Mouse (Mus musculus) stomach, embryonic 16.5 days (tissue): ENCODE results near the gene Ube2g2. TPM values are rescaled to one million over a fixed set of nuclear protein-coding genes. Genes with fewer than 3 reads are reported as not detected.

Experiments used
- ATAC-seq: fragments of 200-750 bp; cut with Nextera tagmentation; 2 replicates; pipeline ENCODE4 v1.8.0; 2017; ENCODE audit warnings: moderate number of reproducible peaks, moderate TSS enrichment; ENCODE audit not compliant: insufficient read depth, low FRiP score
- H3K27ac ChIP-seq: fragments of 300-500 bp; sonication (generic); 2 replicates; pipeline ENCODE4 v1.5.1; 2014; ENCODE audit warnings: low read length
- H3K27me3 ChIP-seq: fragments of 300-500 bp; sonication (generic); 2 replicates; pipeline ENCODE4 v1.6.1; 2014; ENCODE audit warnings: low read length, control low read depth, mixed read lengths; ENCODE audit not compliant: control insufficient read depth, insufficient read depth
- H3K36me3 ChIP-seq: fragments of 300-500 bp; sonication (generic); 2 replicates; pipeline ENCODE4 v1.6.1; 2014; ENCODE audit warnings: low read length; ENCODE audit not compliant: control insufficient read depth, insufficient read depth
- H3K4me1 ChIP-seq: fragments of 300-500 bp; sonication (generic); 2 replicates; pipeline ENCODE4 v1.6.1; 2014; ENCODE audit warnings: low read length, control low read depth, mixed read lengths; ENCODE audit not compliant: control insufficient read depth, insufficient read depth
- H3K4me2 ChIP-seq: fragments of 300-500 bp; sonication (generic); 2 replicates; pipeline ENCODE4 v1.6.1; 2014; ENCODE audit warnings: low read depth, low read length, mixed read lengths
- H3K4me3 ChIP-seq: fragments of 300-500 bp; sonication (generic); replicated peaks from 2 replicates; pipeline ENCODE4 v1.5.1; 2014; ENCODE audit warnings: mild to moderate bottlenecking, low read length
- H3K9ac ChIP-seq: fragments of 300-500 bp; sonication (generic); 2 replicates; pipeline ENCODE4 v1.6.1; 2014; ENCODE audit warnings: low read length
- H3K9me3 ChIP-seq: fragments of 300-500 bp; sonication (generic); replicated peaks from 2 replicates; pipeline ENCODE4 v1.6.1; 2016; ENCODE audit warnings: low read length, control low read depth; ENCODE audit not compliant: control insufficient read depth
- WGBS: fragments of 180-500 bp; shearing (Covaris S2); extraction: QIAGEN DNeasy Blood & Tissue Kit; methylation state at CpG from one replicate; pipeline ENCODE4 v1.1.7; 2014; 5-methylcytosine and 5-hydroxymethylcytosine counted together
- polyA plus RNA-seq: library from polyadenylated mRNA; unstranded; fragments of >200 nt; fragmentation: Nextera tagmentation; extraction: Ambion mirVana; gene quantifications from 2 replicates; pipeline ENCODE4 v1.2.1, GENCODE M21; 2015

Ube2g2 gene
- polyA plus RNA-seq, 1 experiment from 2014 or later: 78.0 TPM

DNA sequence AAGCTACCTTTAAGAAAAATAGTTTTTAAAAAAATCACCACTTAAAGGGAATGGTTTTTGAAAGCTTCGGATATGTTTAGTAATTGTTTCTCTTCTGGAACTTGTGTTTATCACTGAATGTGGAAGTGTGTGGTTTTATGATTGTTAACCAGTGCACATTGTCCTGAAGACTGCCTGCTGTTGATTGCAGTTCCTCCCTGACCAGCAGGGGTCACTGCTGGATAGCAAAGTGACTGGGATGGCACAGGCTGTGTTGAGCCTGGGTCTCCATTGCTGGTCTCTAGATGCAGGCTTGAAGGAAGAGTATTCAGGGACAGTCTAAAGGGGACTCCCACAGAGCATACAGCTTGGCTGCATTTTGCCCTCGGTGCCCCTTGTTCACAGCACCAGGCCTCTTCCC lies 5.4 kb downstream of the Ube2g2 start:
- H3K36me3 ChIP-seq: peaks cover 4% of the 10 kb centered on the region; the same call in 1 of the 2 replicates
- 36% methylated on average over 2 of the region's 2 CpGs for WGBS
- ATAC-seq: peak; percentile 61; the same call in 1 of the 2 replicates

DNA sequence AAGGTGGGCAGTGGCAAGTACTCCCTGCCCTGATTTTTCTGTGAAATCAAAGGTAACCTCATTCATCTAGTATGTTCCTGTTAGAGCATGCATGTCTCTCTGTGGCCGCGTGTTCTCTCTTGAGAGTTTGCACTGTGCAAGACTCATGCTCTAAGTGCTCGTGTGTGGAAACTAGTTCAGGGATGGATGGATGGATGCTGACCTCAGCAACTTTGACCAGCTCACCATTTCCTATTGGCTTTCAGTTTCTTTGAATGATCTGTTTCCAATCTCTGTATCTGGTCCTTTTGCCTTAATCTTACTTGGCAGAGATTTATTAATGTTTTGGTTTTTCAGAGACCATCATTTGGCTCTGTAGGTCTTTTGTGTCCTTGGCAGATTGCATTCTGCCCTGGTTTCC lies 7.1 kb downstream of the Ube2g2 start:
- WGBS: 75% methylated on average over 3 of the region's 3 CpGs
- peaks cover 4% of the 10 kb centered on the region; the same call in 1 of the 2 replicates for H3K36me3 ChIP-seq
- no peaks in the 10 kb centered on the region for H3K9me3 ChIP-seq
- H3K27ac ChIP-seq: no peak overlapping the region
- no peak for ATAC-seq
- H3K9ac ChIP-seq: no peak overlapping the region
- H3K4me3 ChIP-seq: no peak overlapping the region
- H3K27me3 ChIP-seq: no peaks in the 10 kb centered on the region
- no peak overlapping the region for H3K4me2 ChIP-seq
- H3K4me1 ChIP-seq: peaks cover 28% of the 10 kb centered on the region

More for the DNA sequence above, 5.4 kb downstream of the Ube2g2 start:
- Histone ChIP-seq H3K4me2 (no peak overlapping the region), H3K27ac (no peak overlapping the region), H3K9me3 (no peaks in the 10 kb centered on the region), H3K9ac (no peak overlapping the region), H3K4me3 (no peak overlapping the region), H3K27me3 (no peaks in the 10 kb centered on the region), H3K4me1 (peaks cover 33% of the 10 kb centered on the region)

DNA sequence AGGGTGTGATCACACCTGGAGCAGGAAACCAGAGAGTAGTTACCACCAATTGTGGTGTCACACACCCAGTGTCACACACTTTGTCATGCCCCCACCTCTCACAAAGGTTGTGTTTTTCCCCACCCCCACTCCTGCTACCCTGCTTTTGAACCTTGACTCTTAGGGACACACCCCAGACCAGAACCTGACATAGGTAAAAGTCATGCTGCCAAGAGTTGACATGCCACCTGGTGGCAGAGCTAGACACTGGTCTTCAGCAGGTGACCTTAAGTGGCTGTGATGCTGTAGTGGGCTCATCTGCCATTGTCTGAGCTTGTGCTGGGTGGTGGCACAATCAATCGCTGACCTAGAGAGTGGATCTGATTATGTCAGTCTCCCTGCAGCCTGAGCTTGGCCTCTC lies 7.9 kb downstream of the Ube2g2 start:
- no peaks in the 10 kb centered on the region for H3K27me3 ChIP-seq
- H3K4me3 ChIP-seq: no peak overlapping the region
- no peak overlapping the region for H3K9ac ChIP-seq
- no peak for ATAC-seq
- H3K27ac ChIP-seq: no peak overlapping the region
- peaks cover 4% of the 10 kb centered on the region; the same call in 1 of the 2 replicates for H3K36me3 ChIP-seq
- 78% methylated on average over 1 of the region's 1 CpGs for WGBS
- no peaks in the 10 kb centered on the region for H3K9me3 ChIP-seq
- no peak overlapping the region for H3K4me2 ChIP-seq
- H3K4me1 ChIP-seq: peaks cover 25% of the 10 kb centered on the region

DNA sequence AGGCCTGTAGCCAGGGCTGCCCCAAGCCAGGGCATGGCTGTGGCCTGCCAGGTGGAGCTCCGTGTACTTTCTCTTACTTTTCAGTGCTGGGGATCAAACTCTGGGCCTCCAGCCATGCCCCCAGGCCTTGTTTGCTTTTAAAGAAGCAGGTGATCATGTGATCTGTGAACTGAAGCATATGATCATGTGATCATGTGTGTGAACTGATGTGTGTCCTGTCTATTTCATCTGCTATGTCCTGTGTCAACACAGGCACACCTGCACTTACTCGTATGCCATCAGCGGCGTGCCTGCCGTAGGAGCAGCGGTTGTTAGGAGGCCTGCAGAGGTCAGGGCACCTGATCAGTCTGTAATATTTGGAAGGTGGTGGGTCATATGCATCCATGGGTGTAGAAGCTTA lies 11.9 kb downstream of the Ube2g2 start:
- H3K4me2 ChIP-seq: no peak overlapping the region
- 61% methylated on average over 6 of the region's 6 CpGs for WGBS
- H3K4me1 ChIP-seq: peaks cover 17% of the 10 kb centered on the region
- ATAC-seq: no peak
- no peaks in the 10 kb centered on the region for H3K27me3 ChIP-seq
- H3K36me3 ChIP-seq: peaks cover 4% of the 10 kb centered on the region; the same call in 1 of the 2 replicates
- peak overlapping the region; percentile 23; the same call in 1 of the 2 replicates for H3K27ac ChIP-seq
- H3K9ac ChIP-seq: peak overlapping the region; percentile 43; the same call in 1 of the 2 replicates
- no peak overlapping the region for H3K4me3 ChIP-seq
- no peaks in the 10 kb centered on the region for H3K9me3 ChIP-seq

GRCm38 (mm10) chr10:77634452-77635231 lies 12.6 kb downstream of the Ube2g2 start:
- WGBS: 46% methylated on average over 13 of the region's 13 CpGs
- Histone ChIP-seq H3K4me1 (peaks cover 18% of the 10 kb centered on the region), H3K27me3 (no peaks in the 10 kb centered on the region), H3K4me3 (no peak overlapping the region), H3K9ac (no peak overlapping the region; the same call in 1 of the 2 replicates), H3K4me2 (no peak overlapping the region), H3K9me3 (no peaks in the 10 kb centered on the region), H3K36me3 (peaks cover 4% of the 10 kb centered on the region; the same call in 1 of the 2 replicates), H3K27ac (peak overlapping the region; percentile 69)
- peak; percentile 66 for ATAC-seq

GRCm38 (mm10) chr10:77636234-77636922 lies 14.3 kb downstream of the Ube2g2 start:
- Histone ChIP-seq H3K27me3 (no peaks in the 10 kb centered on the region), H3K4me3 (no peak overlapping the region), H3K4me2 (no peak overlapping the region), H3K36me3 (peaks cover under 1% of the 10 kb centered on the region; the same call in 1 of the 2 replicates), H3K4me1 (peaks cover 18% of the 10 kb centered on the region), H3K9me3 (no peaks in the 10 kb centered on the region), H3K27ac (no peak overlapping the region), H3K9ac (no peak overlapping the region)
- no peak for ATAC-seq
- WGBS: 86% methylated on average over 7 of the region's 7 CpGs

DNA sequence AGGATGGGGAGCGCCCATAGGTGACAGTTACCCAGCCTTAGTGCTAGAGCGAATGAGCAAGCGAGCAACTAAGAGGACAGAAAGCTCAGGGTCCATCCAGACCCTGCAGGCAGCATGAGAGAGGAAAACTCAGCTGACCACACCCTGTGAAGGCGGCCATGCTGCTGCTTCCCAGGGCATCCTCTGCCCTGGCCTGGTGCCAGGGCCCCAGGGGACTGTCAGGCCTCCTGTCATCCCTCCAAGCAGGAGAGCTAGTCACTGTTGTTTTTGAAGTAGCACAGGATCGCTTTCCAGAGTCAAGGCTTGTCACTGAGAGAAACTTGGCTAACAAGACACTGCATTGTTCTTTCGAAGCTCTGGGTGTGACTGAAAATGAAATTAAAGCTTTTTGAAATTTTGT lies 16.9 kb downstream of the Ube2g2 start:
- Histone ChIP-seq H3K9me3 (no peaks in the 10 kb centered on the region), H3K4me1 (peaks cover 10% of the 10 kb centered on the region), H3K4me2 (no peak overlapping the region), H3K9ac (no peak overlapping the region), H3K27ac (no peak overlapping the region), H3K36me3 (peaks cover 5% of the 10 kb centered on the region; the same call in 1 of the 2 replicates), H3K4me3 (no peak overlapping the region), H3K27me3 (no peaks in the 10 kb centered on the region)
- 75% methylated on average over 6 of the region's 6 CpGs for WGBS
- no peak for ATAC-seq

DNA sequence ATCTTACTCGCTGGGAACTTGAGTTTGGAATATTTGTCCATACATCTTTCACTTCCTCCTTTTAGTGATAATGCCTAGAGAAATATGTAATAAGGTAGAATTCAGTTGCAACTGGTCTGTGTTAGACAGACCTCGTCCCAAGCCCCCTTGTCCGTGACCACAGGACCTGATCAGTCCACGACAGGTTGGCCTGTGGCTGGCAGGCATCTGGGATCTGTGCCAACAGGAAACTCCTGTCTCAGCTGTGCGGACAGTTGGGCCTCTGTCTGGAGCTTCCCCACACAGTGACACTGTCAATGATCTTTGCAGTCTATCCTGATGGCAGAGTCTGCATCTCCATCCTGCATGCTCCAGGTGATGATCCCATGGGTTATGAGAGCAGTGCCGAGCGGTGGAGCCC lies 21.1 kb downstream of the Ube2g2 start:
- Histone ChIP-seq H3K27me3 (no peaks in the 10 kb centered on the region), H3K27ac (no peak overlapping the region), H3K36me3 (peaks cover 14% of the 10 kb centered on the region), H3K9ac (no peak overlapping the region), H3K4me3 (no peak overlapping the region), H3K4me1 (0 out of 2 replicates have a peak, but pooled peaks cover 2% of the 10 kb centered on the region), H3K4me2 (no peak overlapping the region), H3K9me3 (no peaks in the 10 kb centered on the region)
- WGBS: 79% methylated on average over 7 of the region's 7 CpGs
- 0 out of 2 replicates have a peak, but pooled peaks have one; percentile 28 for ATAC-seq

DNA sequence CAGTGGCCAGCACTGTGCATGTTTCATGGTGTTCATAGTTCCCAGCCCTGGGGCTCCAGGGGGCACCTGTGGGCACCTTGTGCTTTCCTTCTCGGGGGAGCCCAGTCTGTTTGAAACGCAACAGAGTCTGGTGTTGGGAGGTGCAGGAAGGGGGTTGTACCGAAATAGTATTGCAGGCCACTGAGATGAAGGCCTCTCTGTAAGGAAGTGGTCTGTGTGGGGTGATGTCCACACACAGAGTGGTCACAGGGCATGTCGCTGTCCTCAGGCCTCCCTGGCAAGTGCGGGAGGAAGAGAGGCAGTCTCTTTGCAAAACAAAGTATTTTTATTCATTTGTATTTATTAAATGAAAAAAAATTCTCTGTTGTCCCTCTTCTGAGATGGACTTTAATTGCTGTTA lies 23.5 kb downstream of the Ube2g2 start:
- no peak overlapping the region for H3K4me2 ChIP-seq
- H3K36me3 ChIP-seq: peaks cover 14% of the 10 kb centered on the region
- H3K4me3 ChIP-seq: no peak overlapping the region
- H3K27ac ChIP-seq: no peak overlapping the region
- no peaks in the 10 kb centered on the region for H3K27me3 ChIP-seq
- no peak for ATAC-seq
- H3K9me3 ChIP-seq: no peaks in the 10 kb centered on the region
- no peak overlapping the region for H3K9ac ChIP-seq
- H3K4me1 ChIP-seq: no peaks in the 10 kb centered on the region
- WGBS: 87% methylated on average over 5 of the region's 5 CpGs
